Mouse (Mus musculus): Measurements from ENCODE around the gene Rfx2. TPM values are rescaled to one million over a fixed set of nuclear protein-coding genes. Genes with fewer than 3 reads are reported as not detected.
A peak's percentile ranks its signal among the peaks of the same experiment; 100 is the strongest.

Rfx2 gene
- polyA plus RNA-seq, 1 experiment: 15.4 TPM

GRCm38 (mm10) chr17:56754271-56755185 lies 76.3 kb downstream of the Rfx2 start:
- WGBS: 25% methylated on average over 36 of the region's 36 CpGs
- no peaks in the 10 kb centered on the region for H3K27me3 ChIP-seq (ENCODE audit: control insufficient read depth, insufficient read depth, low read length)
- no peaks in the 10 kb centered on the region for H3K36me3 ChIP-seq (ENCODE audit: control insufficient read depth, insufficient read depth, low read length)
- no peak overlapping the region for H3K4me3 ChIP-seq (ENCODE audit: low read depth, low read length)
- H3K4me1 ChIP-seq (ENCODE audit: control insufficient read depth, insufficient read depth, insufficient read length, low read length): peaks cover 10% of the 10 kb centered on the region
- no peak overlapping the region for H3K27ac ChIP-seq (ENCODE audit: insufficient read depth, low read depth, low read length)
- TF ChIP-seq POLR2A (IDR thresholded peaks at IDR 0.05; ENCODE audit: low read depth, low read length) (no peak), CTCF (IDR thresholded peaks at IDR 0.05; ENCODE audit: extremely low read depth, insufficient read length, insufficient replicate concordance, low read depth, low read length) (no peak)

GRCm38 (mm10) chr17:56753452-56753851 lies 77.4 kb downstream of the Rfx2 start:
- WGBS: 41% methylated on average over 15 of the region's 15 CpGs

GRCm38 (mm10) chr17:56751404-56752072 lies 79.3 kb downstream of the Rfx2 start:
- Histone ChIP-seq H3K36me3 (ENCODE audit: control insufficient read depth, insufficient read depth, low read length) (no peaks in the 10 kb centered on the region), H3K4me1 (ENCODE audit: control insufficient read depth, insufficient read depth, insufficient read length, low read length) (peaks cover 2% of the 10 kb centered on the region; the same call in 1 of the 2 replicates), H3K4me3 (ENCODE audit: low read depth, low read length) (peak overlapping the region; percentile 22), H3K27me3 (ENCODE audit: control insufficient read depth, insufficient read depth, low read length) (no peaks in the 10 kb centered on the region), H3K27ac (ENCODE audit: insufficient read depth, low read depth, low read length) (no peak overlapping the region)
- TF ChIP-seq POLR2A (IDR thresholded peaks at IDR 0.05; ENCODE audit: low read depth, low read length): no peak
- 82% methylated on average over 71 of the region's 71 CpGs for WGBS

More at GRCm38 (mm10) chr17:56753452-56753851, 77.4 kb downstream of the Rfx2 start:
- Histone ChIP-seq H3K36me3 (ENCODE audit: control insufficient read depth, insufficient read depth, low read length) (no peaks in the 10 kb centered on the region), H3K4me3 (ENCODE audit: low read depth, low read length) (no peak overlapping the region), H3K4me1 (ENCODE audit: control insufficient read depth, insufficient read depth, insufficient read length, low read length) (peaks cover 10% of the 10 kb centered on the region), H3K27me3 (ENCODE audit: control insufficient read depth, insufficient read depth, low read length) (no peaks in the 10 kb centered on the region), H3K27ac (ENCODE audit: insufficient read depth, low read depth, low read length) (no peak overlapping the region)
- TF ChIP-seq CTCF (IDR thresholded peaks at IDR 0.05; ENCODE audit: extremely low read depth, insufficient read length, insufficient replicate concordance, low read depth, low read length) (no peak), POLR2A (IDR thresholded peaks at IDR 0.05; ENCODE audit: low read depth, low read length) (no peak)

- H3K27me3 ChIP-seq (ENCODE audit: control insufficient read depth, insufficient read depth, low read length): no peaks in the 10 kb centered on the region
- WGBS: 48% methylated on average over 5 of the region's 5 CpGs
- no peak overlapping the region for H3K4me3 ChIP-seq (ENCODE audit: low read depth, low read length)
- TF ChIP-seq CTCF (IDR thresholded peaks at IDR 0.05; ENCODE audit: extremely low read depth, insufficient read length, insufficient replicate concordance, low read depth, low read length) (no peak), POLR2A (IDR thresholded peaks at IDR 0.05; ENCODE audit: low read depth, low read length) (no peak)
- H3K4me1 ChIP-seq (ENCODE audit: control insufficient read depth, insufficient read depth, insufficient read length, low read length): no peaks in the 10 kb centered on the region
- H3K36me3 ChIP-seq (ENCODE audit: control insufficient read depth, insufficient read depth, low read length): no peaks in the 10 kb centered on the region
- H3K27ac ChIP-seq (ENCODE audit: insufficient read depth, low read depth, low read length): no peak overlapping the region
These were observed 86.6 kb downstream of the Rfx2 start for GRCm38 (mm10) chr17:56744173-56744572.

GRCm38 (mm10) chr17:56740788-56741160 lies 90.0 kb downstream of the Rfx2 start:
- Histone ChIP-seq H3K27me3 (ENCODE audit: control insufficient read depth, insufficient read depth, low read length) (no peaks in the 10 kb centered on the region), H3K36me3 (ENCODE audit: control insufficient read depth, insufficient read depth, low read length) (no peaks in the 10 kb centered on the region), H3K4me3 (ENCODE audit: low read depth, low read length) (no peak overlapping the region), H3K4me1 (ENCODE audit: control insufficient read depth, insufficient read depth, insufficient read length, low read length) (no peaks in the 10 kb centered on the region), H3K27ac (ENCODE audit: insufficient read depth, low read depth, low read length) (no peak overlapping the region)
- WGBS: 85% methylated on average over 17 of the region's 17 CpGs
- TF ChIP-seq POLR2A (IDR thresholded peaks at IDR 0.05; ENCODE audit: low read depth, low read length): no peak
- no peak for TF ChIP-seq CTCF (IDR thresholded peaks at IDR 0.05; ENCODE audit: extremely low read depth, insufficient read length, insufficient replicate concordance, low read depth, low read length)

GRCm38 (mm10) chr17:56740118-56740787 lies 90.6 kb downstream of the Rfx2 start:
- TF ChIP-seq CTCF (IDR thresholded peaks at IDR 0.05; ENCODE audit: extremely low read depth, insufficient read length, insufficient replicate concordance, low read depth, low read length) (no peak), POLR2A (IDR thresholded peaks at IDR 0.05; ENCODE audit: low read depth, low read length) (no peak)
- Histone ChIP-seq H3K36me3 (ENCODE audit: control insufficient read depth, insufficient read depth, low read length) (no peaks in the 10 kb centered on the region), H3K4me3 (ENCODE audit: low read depth, low read length) (no peak overlapping the region), H3K4me1 (ENCODE audit: control insufficient read depth, insufficient read depth, insufficient read length, low read length) (no peaks in the 10 kb centered on the region), H3K27ac (ENCODE audit: insufficient read depth, low read depth, low read length) (no peak overlapping the region), H3K27me3 (ENCODE audit: control insufficient read depth, insufficient read depth, low read length) (no peaks in the 10 kb centered on the region)
- WGBS: 76% methylated on average over 17 of the region's 17 CpGs

- no peak for TF ChIP-seq POLR2A (IDR thresholded peaks at IDR 0.05; ENCODE audit: low read depth, low read length)
- no peak for TF ChIP-seq CTCF (IDR thresholded peaks at IDR 0.05; ENCODE audit: extremely low read depth, insufficient read length, insufficient replicate concordance, low read depth, low read length)
- no peaks in the 10 kb centered on the region for H3K27me3 ChIP-seq (ENCODE audit: control insufficient read depth, insufficient read depth, low read length)
- H3K27ac ChIP-seq (ENCODE audit: insufficient read depth, low read depth, low read length): no peak overlapping the region
- 79% methylated on average over 10 of the region's 10 CpGs for WGBS
- H3K4me3 ChIP-seq (ENCODE audit: low read depth, low read length): no peak overlapping the region
- no peaks in the 10 kb centered on the region for H3K36me3 ChIP-seq (ENCODE audit: control insufficient read depth, insufficient read depth, low read length)
- no peaks in the 10 kb centered on the region for H3K4me1 ChIP-seq (ENCODE audit: control insufficient read depth, insufficient read depth, insufficient read length, low read length)
These were observed 92.6 kb downstream of the Rfx2 start for GRCm38 (mm10) chr17:56738221-56738620.
